19 mouse cellular contexts compared by ENCODE assay signal in genomic region chr9:42727661-42728060, GRCm38 (mm10).
A peak's percentile ranks its signal among the peaks of the same experiment; 100 is the strongest.
DNase-seq lines count a peak whose midpoint lies in the region; ATAC-seq and TF ChIP-seq lines count a peak whose summit lies in the region.
"Had no signal": no experiment of that assay in that cellular context is flagged by ENCODE, and none has a peak within 500 bp of the region (broad histone marks: within the 10 kb centered on the region; RNA-seq: fewer than 3 reads in every experiment).

No protein-coding gene starts in this region.

- TF ChIP-seq CTCF in liver, adult 2 months (IDR thresholded peaks at IDR 0.05; ENCODE audit: low read depth, low read length) = no peak
- no peak for TF ChIP-seq CTCF in liver, embryonic 14.5 days (IDR thresholded peaks at IDR 0.05; ENCODE audit: low read depth)

- DNase-seq in liver, adult 2 months (ENCODE audit: extremely low read depth, low read depth, low spot score) = peak; percentile 80
- no peak for DNase-seq in liver
- peak; percentile 33 for DNase-seq in kidney, postnatal 14 days
- DNase-seq in liver, embryonic 14.5 days (ENCODE audit: low read depth in 3 of 3, low spot score in 3 of 3) = peak in 2 of 3 experiments; percentile 9
- DNase-seq in heart, postnatal 10 days = no peak
- DNase-seq in right cerebral cortex, adult 2 months (ENCODE audit: low spot score in 2 of 2) = no peak
- DNase-seq in testis, postnatal 10 days (ENCODE audit: low spot score) = no peak
- no peak for DNase-seq in heart, embryonic 10.5 days (ENCODE audit: low spot score)
- DNase-seq: adrenal gland, postnatal 10 days; cerebellum, adult 9-10 months; gastrocnemius, postnatal 36 days; thymus, postnatal 36 days had no signal

- H3K4me2 ChIP-seq in liver, embryonic 14.5 days (ENCODE audit: low read depth) = peak overlapping the region; percentile 4; the same call in 1 of the 2 replicates
- H3K4me2 ChIP-seq: hindbrain, embryonic 14.5 days; lung, embryonic 15.5 days had no signal

- peak; percentile 69; the same call in 1 of the 2 replicates for ATAC-seq in liver, embryonic 14.5 days (ENCODE audit: insufficient read depth)
- ATAC-seq: activated CD4-positive, CD25-positive, alpha-beta regulatory T cell, adult 4 months; forebrain, embryonic 16.5 days had no signal

- H3K36me3 ChIP-seq in liver, adult 2 months (ENCODE audit: control insufficient read depth, insufficient read depth, low read length) = no peaks in the 10 kb centered on the region
- no peaks in the 10 kb centered on the region for H3K36me3 ChIP-seq in liver, embryonic 14.5 days (replicated peaks; ENCODE audit: control insufficient read depth, insufficient read depth, low read depth)
- H3K36me3 ChIP-seq in heart, embryonic 10.5 days = no peaks in the 10 kb centered on the region
- H3K36me3 ChIP-seq: G1E; lung, embryonic 15.5 days; midbrain, embryonic 10.5 days had no signal

- no peak for TF ChIP-seq EP300 in liver, embryonic 14.5 days (IDR thresholded peaks at IDR 0.05; ENCODE audit: low read depth)

- no peaks in the 10 kb centered on the region for H3K27me3 ChIP-seq in liver, adult 2 months (ENCODE audit: control insufficient read depth, insufficient read depth, low read length)
- H3K27me3 ChIP-seq in liver, embryonic 14.5 days (ENCODE audit: control insufficient read depth, insufficient read depth, low read length) = no peaks in the 10 kb centered on the region
- peaks cover 8% of the 10 kb centered on the region; the same call in 1 of the 2 replicates for H3K27me3 ChIP-seq in heart, embryonic 10.5 days (ENCODE audit: insufficient read depth, poor library complexity, severe bottlenecking)
- H3K27me3 ChIP-seq: lung, embryonic 15.5 days had no signal

- H3K79me2 ChIP-seq in liver, adult 2 months (ENCODE audit: control insufficient read depth, insufficient read depth, low read length) = no peaks in the 10 kb centered on the region

- H3K4me1 ChIP-seq in liver, adult 2 months (ENCODE audit: control insufficient read depth, insufficient read depth, low read length) = peaks cover 5% of the 10 kb centered on the region; the same call in 1 of the 2 replicates
- H3K4me1 ChIP-seq in liver, embryonic 14.5 days (replicated peaks; ENCODE audit: control insufficient read depth in 2 of 2, insufficient read depth in 2 of 2, low read length in 1 of 2) = peaks cover 0 to 3% of the 10 kb centered on the region in 2 experiments; a peak in 2 of 4 replicates
- H3K4me1 ChIP-seq in heart, embryonic 10.5 days = peaks cover 8% of the 10 kb centered on the region

- no peaks in the 10 kb centered on the region for H3K9me3 ChIP-seq in liver, embryonic 14.5 days (ENCODE audit: control insufficient read depth, low read length)
- H3K9me3 ChIP-seq in heart, embryonic 10.5 days = no peaks in the 10 kb centered on the region
- H3K9me3 ChIP-seq: lung, embryonic 15.5 days; midbrain, embryonic 10.5 days had no signal

- 26% methylated on average over 6 of the region's 6 CpGs for WGBS in liver, adult 2 months
- WGBS in liver, embryonic 14.5 days (ENCODE audit: insufficient replicate concordance) = 57% methylated on average over 6 of the region's 6 CpGs
- 83% methylated on average over 6 of the region's 6 CpGs for whole genome bisulfite sequencing in heart, embryonic 10.5 days

- no peak overlapping the region for H3K27ac ChIP-seq in liver, adult 2 months (replicated peaks; ENCODE audit: insufficient read depth, low read depth, low read length)
- H3K27ac ChIP-seq in liver, embryonic 14.5 days = no peak overlapping the region
- H3K27ac ChIP-seq in heart, embryonic 10.5 days = no peak overlapping the region
- H3K27ac ChIP-seq: hindbrain, embryonic 14.5 days; lung, embryonic 15.5 days; macrophage; midbrain, embryonic 10.5 days had no signal

- TF ChIP-seq POLR2A in liver, adult 2 months (IDR thresholded peaks at IDR 0.05; ENCODE audit: extremely low read depth, insufficient read depth, low read length) = no peak

- intact Hi-C loops in heart, postnatal 10 days (cut with DNase I) = no loop called here

- no peak overlapping the region for H3K9ac ChIP-seq in liver, adult 2 months (ENCODE audit: low read depth, low read length)
- H3K9ac ChIP-seq in liver, embryonic 14.5 days (replicated peaks) = no peak overlapping the region
- H3K9ac ChIP-seq: hindbrain, embryonic 14.5 days; lung, embryonic 15.5 days had no signal

- H3K4me3 ChIP-seq in liver, adult 2 months (ENCODE audit: insufficient read depth, low read depth, low read length) = no peak overlapping the region
- H3K4me3 ChIP-seq in liver, embryonic 14.5 days (ENCODE audit: insufficient read depth in 1 of 2, low read depth in 2 of 2, low read length in 2 of 2) = no peak overlapping the region
- H3K4me3 ChIP-seq in heart, embryonic 10.5 days = no peak overlapping the region
- H3K4me3 ChIP-seq: lung, embryonic 15.5 days; midbrain, embryonic 10.5 days had no signal

Comparison
In these comparisons a context has a peak if more than half of its experiments do, and no peak if none do; other contexts are left out.
1. DNase-seq: peak in liver, adult 2 months (single experiment), kidney, postnatal 14 days (single experiment) and liver, embryonic 14.5 days (2 of 3); none in liver (single experiment), heart, postnatal 10 days (0 of 2), right cerebral cortex, adult 2 months (0 of 2), testis, postnatal 10 days (single experiment) and heart, embryonic 10.5 days (single experiment).